Mouse (Mus musculus) C2C12 (cell line): ENCODE data around the gene Tff2. TPM values are rescaled to one million over a fixed set of nuclear protein-coding genes. Genes with fewer than 3 reads are reported as not detected.
A peak's percentile ranks its signal among the peaks of the same experiment; 100 is the strongest.

Experiments
- H3K27me3 ChIP-seq: one replicate; pipeline ENCODE4 v1.6.1; 2011; ENCODE audit not compliant: control insufficient read depth, insufficient read depth, insufficient read length
- H3K36me3 ChIP-seq: one replicate; pipeline ENCODE4 v1.6.1; 2011; ENCODE audit not compliant: control insufficient read depth, insufficient read depth
- H3K4me3 ChIP-seq: one replicate; pipeline ENCODE4 v1.5.1; 2011; ENCODE audit warnings: mild to moderate bottlenecking, control low read depth; ENCODE audit not compliant: poor library complexity, insufficient read depth, severe bottlenecking
- H3K79me2 ChIP-seq: one replicate; pipeline ENCODE4 v1.6.1; 2011; ENCODE audit not compliant: control insufficient read depth, insufficient read depth
- H3K79me3 ChIP-seq: one replicate; pipeline ENCODE4 v1.6.1; 2011; ENCODE audit warnings: low read depth, control low read depth
- H3ac ChIP-seq: one replicate; pipeline ENCODE3; 2011; ENCODE audit warnings: low read depth; ENCODE audit not compliant: control insufficient read depth, insufficient read length
- CEBPB ChIP-seq: IDR thresholded peaks from one replicate; pipeline ENCODE4 v1.6.1; 2011; ENCODE audit warnings: low read depth, mild to moderate bottlenecking, control low read depth, moderate library complexity
- CTCF ChIP-seq: IDR thresholded peaks from one replicate; pipeline ENCODE4 v1.5.1; 2011; ENCODE audit not compliant: control insufficient read depth, insufficient read depth, insufficient read length
- FOSL1 ChIP-seq: IDR thresholded peaks from one replicate; pipeline ENCODE4 v1.8.0; 2011; ENCODE audit warnings: mild to moderate bottlenecking, low read length; ENCODE audit not compliant: poor library complexity, insufficient read depth, severe bottlenecking
- MAX ChIP-seq: IDR thresholded peaks from one replicate; pipeline ENCODE4 v1.6.1; 2011; ENCODE audit warnings: mild to moderate bottlenecking, control low read depth
- MYOD1 ChIP-seq: IDR thresholded peaks from one replicate; pipeline ENCODE4 v1.6.1; 2011; ENCODE audit warnings: low read depth; ENCODE audit not compliant: control insufficient read depth, insufficient read length
- MYOG ChIP-seq: IDR thresholded peaks from one replicate; pipeline ENCODE4 v1.6.1; 2011; ENCODE audit not compliant: control insufficient read depth, insufficient read length; ENCODE audit errors: extremely low read depth
- USF1 ChIP-seq: IDR thresholded peaks from one replicate; pipeline ENCODE4 v1.6.1; 2011; ENCODE audit warnings: low read depth, mild to moderate bottlenecking, control low read depth, moderate library complexity
- polyA plus RNA-seq: library from polyadenylated mRNA; unstranded; fragments of >200 nt; fragmentation: generic; extraction: Trizol; gene quantifications from one replicate; pipeline ENCODE4 v1.2.1, GENCODE M21; 2012; ENCODE audit warnings: missing spikeins

The Tff2 gene
- polyA plus RNA-seq, 1 experiment: not detected

DNA sequence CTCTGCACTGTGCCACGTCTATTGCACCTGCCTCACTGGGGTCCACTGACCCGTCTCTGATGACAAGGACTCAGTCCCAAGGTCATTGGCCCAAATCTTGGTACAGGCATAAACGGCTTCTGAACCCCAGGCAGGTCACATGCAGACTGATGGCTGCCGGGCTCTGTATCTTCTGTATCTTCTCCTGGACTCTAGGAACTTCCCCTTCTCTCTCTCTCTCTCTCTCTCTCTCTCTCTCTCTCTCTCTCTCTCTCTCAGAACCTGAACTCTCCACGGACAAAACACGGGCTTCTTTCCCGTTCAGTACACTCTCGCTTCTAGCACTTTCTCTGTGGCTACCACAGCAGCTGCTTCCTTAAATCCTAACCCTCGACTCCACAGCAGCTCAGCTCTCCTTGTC lies 1.9 kb upstream of the Tff2 start:
- TF ChIP-seq USF1: no peak
- no peak for TF ChIP-seq FOSL1
- TF ChIP-seq MAX: no peak
- TF ChIP-seq CEBPB: no peak
- no peak for TF ChIP-seq CTCF
- Histone ChIP-seq H3K79me3 (no peaks in the 10 kb centered on the region), H3K4me3 (no peak overlapping the region), H3K27me3 (no peaks in the 10 kb centered on the region), H3ac (no peak overlapping the region), H3K36me3 (no peaks in the 10 kb centered on the region), H3K79me2 (no peaks in the 10 kb centered on the region)

GRCm38 (mm10) chr17:31142116-31142515 lies 2.0 kb downstream of the Tff2 start:
- no peak overlapping the region for H3ac ChIP-seq
- H3K79me2 ChIP-seq: no peaks in the 10 kb centered on the region
- TF ChIP-seq CTCF: no peak
- no peak for TF ChIP-seq USF1
- TF ChIP-seq CEBPB: no peak
- no peaks in the 10 kb centered on the region for H3K36me3 ChIP-seq
- peaks cover 3% of the 10 kb centered on the region for H3K27me3 ChIP-seq
- no peaks in the 10 kb centered on the region for H3K79me3 ChIP-seq
- H3K4me3 ChIP-seq: no peak overlapping the region

DNA sequence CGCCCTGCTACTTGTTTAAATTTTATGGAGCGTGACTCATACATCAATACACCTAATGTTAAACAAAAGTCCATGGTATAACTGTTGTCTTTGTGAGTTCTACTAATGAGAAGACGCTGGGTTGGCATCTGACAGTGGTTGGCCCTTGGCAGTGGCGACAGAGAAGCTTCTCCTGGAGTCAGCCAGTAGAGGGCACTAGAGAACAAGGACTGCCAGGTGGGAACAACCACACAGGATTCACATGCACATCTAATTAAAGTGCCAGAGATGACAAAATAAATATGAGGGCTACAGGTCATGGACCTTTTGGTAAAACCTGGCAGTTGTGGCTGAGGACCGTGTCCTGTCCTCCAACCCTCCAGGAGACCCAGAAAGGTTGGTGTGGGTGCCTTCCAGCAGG lies 5.7 kb downstream of the Tff2 start:
- H3K79me3 ChIP-seq: no peaks in the 10 kb centered on the region
- no peak overlapping the region for H3K4me3 ChIP-seq
- no peak overlapping the region for H3ac ChIP-seq
- no peaks in the 10 kb centered on the region for H3K36me3 ChIP-seq
- H3K27me3 ChIP-seq: peaks cover 3% of the 10 kb centered on the region
- no peaks in the 10 kb centered on the region for H3K79me2 ChIP-seq
- TF ChIP-seq MAX (no peak), MYOG (no peak), USF1 (no peak), FOSL1 (no peak), CEBPB (no peak), MYOD1 (no peak), CTCF (peak; percentile 24)

- H3K79me2 ChIP-seq: no peaks in the 10 kb centered on the region
- no peak overlapping the region for H3ac ChIP-seq
- H3K36me3 ChIP-seq: no peaks in the 10 kb centered on the region
- TF ChIP-seq MAX (no peak), FOSL1 (no peak), USF1 (no peak), MYOD1 (no peak), MYOG (no peak), CEBPB (no peak), CTCF (no peak)
- no peak overlapping the region for H3K4me3 ChIP-seq
- H3K27me3 ChIP-seq: peaks cover 3% of the 10 kb centered on the region
- no peaks in the 10 kb centered on the region for H3K79me3 ChIP-seq
These were observed 7.3 kb downstream of the Tff2 start for GRCm38 (mm10) chr17:31136821-31137220.

- Histone ChIP-seq H3K27me3 (peaks cover 3% of the 10 kb centered on the region), H3K79me3 (no peaks in the 10 kb centered on the region), H3K4me3 (no peak overlapping the region), H3ac (no peak overlapping the region), H3K79me2 (no peaks in the 10 kb centered on the region), H3K36me3 (no peaks in the 10 kb centered on the region)
- TF ChIP-seq MAX (no peak), MYOD1 (no peak), USF1 (no peak)
These were observed 7.8 kb downstream of the Tff2 start for GRCm38 (mm10) chr17:31136291-31136690.

DNA sequence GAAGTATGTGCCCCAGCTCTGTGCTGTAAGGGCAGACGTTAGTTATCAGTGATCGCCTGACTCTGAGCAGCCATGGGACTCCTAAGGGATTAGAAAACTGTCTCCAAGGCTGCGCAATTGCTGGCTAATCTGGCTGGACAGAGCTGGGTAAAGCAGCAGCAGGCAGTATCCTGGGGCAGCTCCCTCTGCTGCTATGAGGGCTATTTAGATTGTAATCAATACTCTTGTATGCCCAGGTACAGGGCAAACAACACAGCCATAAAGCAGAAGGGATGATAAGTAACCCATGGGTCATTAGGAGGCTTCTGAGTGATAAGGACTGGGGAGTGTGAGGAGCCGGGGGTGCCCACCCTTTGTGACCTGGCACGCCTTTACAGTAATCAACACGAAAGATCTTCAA lies 9.2 kb downstream of the Tff2 start:
- Histone ChIP-seq H3K36me3 (no peaks in the 10 kb centered on the region), H3ac (no peak overlapping the region), H3K79me3 (no peaks in the 10 kb centered on the region), H3K79me2 (no peaks in the 10 kb centered on the region), H3K27me3 (peaks cover 3% of the 10 kb centered on the region), H3K4me3 (no peak overlapping the region)
- TF ChIP-seq MYOG (no peak), CEBPB (no peak), USF1 (no peak), MYOD1 (no peak), CTCF (no peak), FOSL1 (no peak), MAX (no peak)

DNA sequence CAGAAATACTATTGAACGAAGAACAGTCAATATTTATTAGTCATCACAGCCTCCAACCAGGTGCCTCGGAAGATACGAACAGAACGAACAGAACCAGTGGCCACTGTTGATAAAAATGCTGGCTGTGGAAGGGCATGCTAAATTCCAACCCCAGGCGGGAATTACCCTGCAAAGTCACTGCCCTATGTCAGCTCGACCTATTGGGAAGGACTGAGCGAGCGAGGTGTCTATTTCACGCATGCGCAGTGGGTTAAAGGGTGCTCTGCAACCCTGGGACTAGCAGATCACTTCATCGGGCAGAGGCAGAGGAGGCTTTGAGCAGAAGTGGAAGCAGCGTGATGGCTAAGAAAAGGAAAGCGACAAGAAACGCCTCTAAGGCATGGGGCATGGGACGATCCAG lies 10.3 kb downstream of the Tff2 start:
- no peak for TF ChIP-seq USF1
- TF ChIP-seq MAX: no peak
- TF ChIP-seq CTCF: no peak
- TF ChIP-seq MYOD1: no peak
- no peak for TF ChIP-seq MYOG
- TF ChIP-seq CEBPB: no peak
- TF ChIP-seq FOSL1: no peak
- H3K36me3 ChIP-seq: no peaks in the 10 kb centered on the region
- H3K27me3 ChIP-seq: no peaks in the 10 kb centered on the region
- H3ac ChIP-seq: no peak overlapping the region
- no peak overlapping the region for H3K4me3 ChIP-seq
- no peaks in the 10 kb centered on the region for H3K79me2 ChIP-seq
- H3K79me3 ChIP-seq: no peaks in the 10 kb centered on the region
